Mouse (Mus musculus) liver, embryonic 11.5 days (tissue): ENCODE measurements around the gene Kalrn. TPM values are rescaled to one million over a fixed set of nuclear protein-coding genes. Genes with fewer than 3 reads are reported as not detected.
A peak's percentile ranks its signal among the peaks of the same experiment; 100 is the strongest.

Source experiments
- ATAC-seq: fragments of 200-750 bp; cut with Nextera tagmentation; replicated peaks from 2 replicates; pipeline ENCODE4 v1.8.0; 2017; ENCODE audit warnings: moderate number of reproducible peaks, mild to moderate bottlenecking, moderate TSS enrichment, moderate library complexity; ENCODE audit not compliant: low FRiP score
- DNase-seq: peaks from one replicate; pipeline ENCODE4 v3.0.0-alpha.2; 2017; ENCODE audit warnings: low spot score
- H3K27ac ChIP-seq: fragments of 300-500 bp; sonication (generic); 2 replicates; pipeline ENCODE4 v1.5.1; 2014; ENCODE audit warnings: mild to moderate bottlenecking, low read depth, low read length, control low read depth
- H3K27me3 ChIP-seq: fragments of 300-500 bp; sonication (generic); replicated peaks from 2 replicates; pipeline ENCODE4 v1.6.1; 2014; ENCODE audit warnings: low read length, mixed read lengths; ENCODE audit not compliant: control insufficient read depth, insufficient read depth
- H3K36me3 ChIP-seq: fragments of 300-500 bp; sonication (generic); 2 replicates; pipeline ENCODE4 v1.6.1; 2014; ENCODE audit warnings: mild to moderate bottlenecking, low read length, moderate library complexity, mixed read lengths; ENCODE audit not compliant: control insufficient read depth, insufficient read depth
- H3K4me1 ChIP-seq: fragments of 300-500 bp; sonication (generic); replicated peaks from 2 replicates; pipeline ENCODE4 v1.6.1; 2014; ENCODE audit warnings: low read length, mixed read lengths; ENCODE audit not compliant: control insufficient read depth, insufficient read depth
- H3K4me2 ChIP-seq: fragments of 300-500 bp; sonication (generic); 2 replicates; pipeline ENCODE4 v1.6.1; 2014; ENCODE audit warnings: mild to moderate bottlenecking, control low read depth, moderate library complexity
- H3K4me3 ChIP-seq: fragments of 300-500 bp; sonication (generic); 2 replicates; pipeline ENCODE4 v1.5.1; 2014; ENCODE audit warnings: low read depth, low read length, control low read depth
- H3K9ac ChIP-seq: fragments of 300-500 bp; sonication (generic); 2 replicates; pipeline ENCODE4 v1.6.1; 2014; ENCODE audit warnings: low read depth, low read length, control low read depth
- H3K9me3 ChIP-seq: fragments of 300-500 bp; sonication (generic); 2 replicates; pipeline ENCODE4 v1.6.1; 2016; ENCODE audit warnings: low read length, inconsistent platforms, mixed read lengths; ENCODE audit not compliant: control insufficient read depth
- WGBS: fragments of 180-500 bp; shearing (Covaris S2); extraction: QIAGEN DNeasy Blood & Tissue Kit; methylation state at CpG from one replicate; pipeline ENCODE4 v1.1.7; 2014; 5-methylcytosine and 5-hydroxymethylcytosine counted together
- polyA plus RNA-seq: library from polyadenylated mRNA; unstranded; fragments of >200 nt; fragmentation: Nextera tagmentation; extraction: Ambion mirVana; gene quantifications from 2 replicates; pipeline ENCODE4 v1.2.1, GENCODE M21; 2014

Gene Kalrn
- polyA plus RNA-seq, 1 experiment from 2014 or later, result 25.1 TPM

DNA sequence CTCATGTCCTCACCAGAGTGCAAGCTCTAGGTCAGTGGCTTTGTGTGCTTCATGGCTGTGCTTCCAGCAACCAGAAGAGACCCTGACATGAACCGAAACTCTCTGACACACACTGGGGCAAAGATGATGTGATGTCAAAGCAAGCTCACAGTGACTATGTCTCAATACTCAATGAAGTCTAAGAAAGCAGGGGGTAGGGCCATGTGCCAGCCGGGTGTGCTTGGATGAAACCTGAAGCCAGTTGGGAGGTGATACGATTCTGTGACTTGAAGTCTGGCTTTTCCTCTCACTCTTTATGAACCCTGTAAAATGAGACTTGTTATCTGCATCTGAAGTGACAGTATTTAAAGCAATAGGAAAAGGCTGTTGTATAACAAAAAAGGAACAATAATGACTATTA lies 501.2 kb downstream of the Kalrn start:
- Histone ChIP-seq H3K9me3 (no peaks in the 10 kb centered on the region), H3K4me2 (no peak overlapping the region), H3K27me3 (no peaks in the 10 kb centered on the region), H3K27ac (no peak overlapping the region), H3K4me1 (peaks cover 5% of the 10 kb centered on the region; the same call in 1 of the 2 replicates), H3K9ac (no peak overlapping the region), H3K36me3 (no peaks in the 10 kb centered on the region), H3K4me3 (no peak overlapping the region)
- ATAC-seq, result no peak
- no peak for DNase-seq
- 80% methylated on average over 3 of the region's 3 CpGs for WGBS

DNA sequence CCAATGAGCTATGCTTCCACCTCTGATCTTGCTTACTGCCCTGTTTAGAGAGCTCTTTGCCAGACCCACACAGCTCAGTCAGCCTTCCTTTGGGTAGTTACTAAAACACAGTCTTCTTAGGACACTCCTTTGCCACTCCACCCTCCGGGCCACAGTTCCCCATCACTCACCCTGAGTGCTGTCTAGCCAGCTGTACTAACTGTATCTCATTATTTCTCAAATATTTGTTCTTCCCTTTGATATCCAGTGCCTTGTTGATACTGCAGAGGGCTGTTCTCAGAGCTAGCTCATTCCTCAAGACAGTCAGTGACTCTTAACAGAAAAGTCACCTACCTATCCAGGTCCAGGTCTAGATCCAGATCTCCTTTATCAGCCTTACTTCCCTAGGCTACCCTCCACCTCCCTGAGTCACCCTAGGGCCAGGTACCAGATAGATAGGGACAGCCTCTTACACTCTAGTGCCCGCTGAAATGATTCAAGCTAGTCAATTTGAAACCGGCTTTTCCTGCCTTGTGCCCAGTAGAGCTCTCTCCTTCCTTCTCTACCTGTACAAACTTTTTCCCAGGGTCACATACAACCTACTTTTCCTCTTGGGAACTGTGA lies 502.0 kb downstream of the Kalrn start:
- Histone ChIP-seq H3K36me3 (no peaks in the 10 kb centered on the region), H3K4me2 (no peak overlapping the region), H3K27me3 (no peaks in the 10 kb centered on the region), H3K4me3 (no peak overlapping the region), H3K4me1 (0 out of 2 replicates have a peak, but pooled peaks cover 3% of the 10 kb centered on the region), H3K9ac (no peak overlapping the region), H3K27ac (no peak overlapping the region), H3K9me3 (no peaks in the 10 kb centered on the region)
- 81% methylated on average over 3 of the region's 3 CpGs for WGBS
- DNase-seq (no peak), ATAC-seq (no peak)

DNA sequence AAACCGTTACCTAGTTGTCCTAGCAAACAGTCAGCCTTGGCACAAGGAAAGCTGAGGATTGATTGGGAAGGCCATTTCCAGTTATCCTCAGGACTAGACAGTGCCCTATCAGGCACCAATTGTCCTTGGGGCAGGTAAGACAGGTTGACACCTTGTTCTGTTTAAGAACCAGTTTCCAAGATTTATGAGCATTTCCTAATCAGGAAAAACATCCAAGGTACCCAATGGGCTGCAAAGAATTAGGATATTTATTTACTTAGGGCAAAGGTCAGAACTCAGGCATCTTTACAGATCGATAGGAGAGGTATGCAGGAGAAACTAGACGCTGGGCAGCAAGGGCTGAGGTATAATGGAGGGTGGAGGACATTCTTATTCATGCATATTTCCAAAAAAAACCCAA lies 503.9 kb downstream of the Kalrn start:
- Histone ChIP-seq H3K4me1 (0 out of 2 replicates have a peak, but pooled peaks cover 3% of the 10 kb centered on the region), H3K4me3 (no peak overlapping the region), H3K36me3 (no peaks in the 10 kb centered on the region), H3K27ac (no peak overlapping the region), H3K9ac (no peak overlapping the region), H3K27me3 (no peaks in the 10 kb centered on the region), H3K4me2 (no peak overlapping the region), H3K9me3 (no peaks in the 10 kb centered on the region)
- DNase-seq, result no peak
- 56% methylated on average over 3 of the region's 3 CpGs for WGBS
- no peak for ATAC-seq

DNA sequence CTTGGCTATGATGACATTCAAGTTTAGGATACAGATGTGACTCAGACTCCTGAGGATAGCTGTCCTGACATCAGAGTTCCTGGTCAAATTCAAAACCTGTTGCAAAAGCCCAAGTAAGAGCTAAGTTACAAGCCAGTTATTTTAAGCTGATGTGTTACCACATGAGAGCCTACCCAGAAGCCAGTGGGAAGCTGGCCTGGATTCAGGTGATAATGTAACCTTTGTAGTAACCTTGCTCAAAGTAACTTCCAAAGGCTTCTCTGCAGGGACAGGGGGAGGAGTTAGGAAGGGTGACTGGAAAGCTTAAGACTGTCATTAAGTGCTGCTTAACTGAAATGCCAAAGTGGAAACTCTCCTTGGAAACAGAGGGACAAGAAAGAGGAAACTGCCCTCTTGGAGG lies 506.4 kb downstream of the Kalrn start:
- Histone ChIP-seq H3K4me2 (no peak overlapping the region), H3K9me3 (no peaks in the 10 kb centered on the region), H3K4me3 (no peak overlapping the region), H3K4me1 (0 out of 2 replicates have a peak, but pooled peaks cover 3% of the 10 kb centered on the region), H3K27me3 (no peaks in the 10 kb centered on the region), H3K9ac (no peak overlapping the region), H3K36me3 (no peaks in the 10 kb centered on the region), H3K27ac (no peak overlapping the region)
- ATAC-seq, result no peak
- no peak for DNase-seq

DNA sequence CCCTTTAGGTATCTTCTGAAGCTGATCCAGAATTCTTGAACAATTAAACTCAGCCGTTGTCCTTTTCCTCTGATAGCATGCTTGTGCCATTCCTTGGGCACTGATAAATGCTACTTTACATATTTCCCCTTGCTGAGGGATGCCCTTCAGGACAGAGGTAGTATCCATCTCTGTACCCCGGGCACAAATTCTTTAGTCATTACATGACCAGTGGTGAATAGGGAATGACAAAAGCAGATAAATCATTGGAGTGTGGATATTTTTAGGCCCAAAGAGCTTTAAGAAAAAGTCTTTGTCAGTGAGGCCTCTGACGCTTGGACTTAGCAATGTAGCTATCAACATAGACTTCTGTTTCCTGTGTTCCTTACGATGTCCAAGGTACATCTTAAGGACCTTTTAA lies 507.0 kb downstream of the Kalrn start:
- no peaks in the 10 kb centered on the region for H3K27me3 ChIP-seq
- no peaks in the 10 kb centered on the region for H3K36me3 ChIP-seq
- DNase-seq, result no peak
- no peak overlapping the region for H3K4me2 ChIP-seq
- 58% methylated on average over 4 of the region's 4 CpGs for WGBS
- H3K27ac ChIP-seq, result no peak overlapping the region
- H3K9ac ChIP-seq, result no peak overlapping the region
- 0 out of 2 replicates have a peak, but pooled peaks cover 3% of the 10 kb centered on the region for H3K4me1 ChIP-seq
- no peak overlapping the region for H3K4me3 ChIP-seq
- ATAC-seq, result no peak
- H3K9me3 ChIP-seq, result no peaks in the 10 kb centered on the region

DNA sequence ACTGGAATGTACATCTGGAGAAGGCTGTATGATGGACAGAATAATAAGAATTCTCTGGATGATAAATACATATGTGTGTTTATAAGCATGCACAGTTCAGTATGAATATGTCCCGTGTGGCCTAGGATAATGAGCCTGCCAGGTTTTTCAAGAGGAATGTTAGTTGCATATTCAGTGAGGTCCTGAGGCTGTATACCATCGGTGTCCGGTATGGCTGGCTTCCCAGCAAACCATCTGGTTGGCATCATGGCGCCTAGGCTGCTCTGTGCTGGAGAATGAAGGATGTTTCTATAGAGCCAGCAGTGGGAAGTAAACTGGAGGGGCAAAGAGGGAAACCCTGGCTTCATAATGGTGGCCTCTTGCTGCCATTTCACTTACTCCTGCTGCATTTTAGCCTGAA lies 510.0 kb downstream of the Kalrn start:
- no peaks in the 10 kb centered on the region for H3K36me3 ChIP-seq
- WGBS, result 90% methylated on average over 4 of the region's 4 CpGs
- ATAC-seq, result no peak

DNA sequence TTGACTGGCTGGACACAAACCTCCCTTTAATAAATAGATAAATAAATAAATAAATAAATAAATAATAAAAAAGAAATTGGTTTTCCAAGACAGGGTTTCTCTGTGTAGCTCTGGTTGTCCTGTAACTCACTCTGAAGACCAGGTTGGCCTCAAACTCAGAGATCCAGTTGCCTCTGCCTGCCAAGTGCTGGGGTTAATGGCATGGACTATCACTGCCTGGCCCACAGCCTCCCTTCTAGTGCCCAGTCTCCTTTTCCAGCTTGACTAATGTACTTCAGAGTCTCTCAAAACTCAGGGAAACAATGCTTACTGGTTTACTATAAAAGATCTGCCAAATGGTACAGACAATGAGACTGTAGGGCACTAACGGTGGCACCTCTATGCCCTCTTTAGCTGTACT lies 511.7 kb downstream of the Kalrn start:
- Histone ChIP-seq H3K36me3 (no peaks in the 10 kb centered on the region), H3K4me1 (peaks cover 26% of the 10 kb centered on the region), H3K9me3 (no peaks in the 10 kb centered on the region), H3K27me3 (no peaks in the 10 kb centered on the region), H3K9ac (no peak overlapping the region), H3K27ac (no peak overlapping the region), H3K4me3 (no peak overlapping the region), H3K4me2 (no peak overlapping the region)
- DNase-seq (no peak), ATAC-seq (no peak)
- 89% methylated on average over 1 of the region's 1 CpGs for WGBS

More for the DNA sequence above, 510.0 kb downstream of the Kalrn start:
- H3K27me3 ChIP-seq, result no peaks in the 10 kb centered on the region
- no peak overlapping the region for H3K4me3 ChIP-seq
- no peak overlapping the region for H3K4me2 ChIP-seq
- peaks cover 9% of the 10 kb centered on the region for H3K4me1 ChIP-seq
- DNase-seq, result no peak
- H3K9ac ChIP-seq, result no peak overlapping the region
- no peaks in the 10 kb centered on the region for H3K9me3 ChIP-seq
- H3K27ac ChIP-seq, result no peak overlapping the region

DNA sequence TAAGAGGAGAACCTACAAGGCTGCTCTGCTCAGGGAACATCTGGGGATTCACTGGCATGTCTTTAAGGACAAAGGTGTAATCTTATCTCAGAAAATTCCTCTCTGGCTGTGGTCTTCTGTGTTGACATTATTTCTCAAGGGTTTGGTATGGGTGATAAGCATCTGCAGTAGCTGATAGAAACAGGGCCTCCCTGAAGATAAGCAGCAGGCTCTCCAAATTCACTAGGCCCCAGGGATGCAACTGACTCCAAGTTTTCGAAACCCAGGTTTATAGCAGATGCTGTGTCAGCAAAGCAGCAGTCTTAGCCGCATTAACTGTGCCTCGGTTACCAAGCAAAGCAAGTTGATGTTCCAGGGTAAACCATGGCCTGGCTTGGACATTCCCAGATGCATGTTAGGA lies 514.7 kb downstream of the Kalrn start:
- H3K27ac ChIP-seq, result peak overlapping the region; percentile 63
- H3K9me3 ChIP-seq, result no peaks in the 10 kb centered on the region
- ATAC-seq (no peak), DNase-seq (no peak)
- peaks cover 3% of the 10 kb centered on the region; the same call in 1 of the 2 replicates for H3K36me3 ChIP-seq
- no peak overlapping the region for H3K4me3 ChIP-seq
- no peaks in the 10 kb centered on the region for H3K27me3 ChIP-seq
- no peak overlapping the region for H3K9ac ChIP-seq
- H3K4me1 ChIP-seq, result peaks cover 34% of the 10 kb centered on the region
- whole genome bisulfite sequencing, result 38% methylated on average over 3 of the region's 3 CpGs
- no peak overlapping the region for H3K4me2 ChIP-seq

DNA sequence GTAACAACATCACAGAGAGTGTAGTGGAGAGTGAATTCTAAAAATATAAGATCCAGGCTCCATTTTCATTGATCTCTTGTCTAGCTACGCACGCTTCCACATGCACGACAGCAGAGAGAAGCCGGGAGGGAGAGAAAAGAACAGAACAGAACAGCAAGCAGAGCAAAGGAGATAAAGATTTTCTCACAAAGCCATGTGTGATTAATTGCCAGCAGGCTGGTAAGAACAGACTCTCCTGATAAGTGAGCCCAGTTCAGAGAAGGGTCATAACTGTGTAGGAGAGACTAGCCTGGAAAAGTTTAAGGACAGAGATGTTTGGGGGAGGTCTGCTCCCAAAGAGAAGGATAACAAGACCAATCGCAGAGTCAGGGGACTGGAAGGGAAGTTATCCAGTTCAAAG lies 515.9 kb downstream of the Kalrn start:
- 32% methylated on average over 5 of the region's 5 CpGs for WGBS
- H3K27me3 ChIP-seq, result no peaks in the 10 kb centered on the region
- peaks cover 5% of the 10 kb centered on the region; the same call in 1 of the 2 replicates for H3K36me3 ChIP-seq
- DNase-seq (no peak), ATAC-seq (no peak)
- peaks cover 34% of the 10 kb centered on the region for H3K4me1 ChIP-seq
- no peak overlapping the region for H3K9ac ChIP-seq
- H3K9me3 ChIP-seq, result no peaks in the 10 kb centered on the region
- no peak overlapping the region for H3K4me3 ChIP-seq
- peak overlapping the region; percentile 0; the same call in 1 of the 2 replicates for H3K27ac ChIP-seq
- H3K4me2 ChIP-seq, result peak overlapping the region; percentile 50; the same call in 1 of the 2 replicates
